8 mouse cellular contexts compared by ENCODE assay signal in genomic region chr3:28780994-28781393, GRCm38 (mm10). TPM values are rescaled to one million over a fixed set of nuclear protein-coding genes. Genes with fewer than 3 reads are reported as not detected.
DNase-seq lines count a peak whose midpoint lies in the region; ATAC-seq and TF ChIP-seq lines count a peak whose summit lies in the region.

Gene Eif5a2 (plus strand): TSS chr3:28781276.

- ATAC-seq in hindbrain, postnatal 0 days = peak; percentile 100

- peak within 1 kb of the TSS; percentile 70 for H3K9ac ChIP-seq in hindbrain, postnatal 0 days (replicated peaks; ENCODE audit: low read length)

- no peak for TF ChIP-seq CTCF in cortical plate, adult 2 months (IDR thresholded peaks at IDR 0.05; ENCODE audit: extremely low read depth, insufficient read depth, low read length)
- no peak for TF ChIP-seq CTCF in hindbrain, postnatal 0 days (IDR thresholded peaks at IDR 0.05; ENCODE audit: low read depth)

- H3K27me3 ChIP-seq in hindbrain, postnatal 0 days (ENCODE audit: insufficient read depth, low read length) = no peaks in the 10 kb centered on the region

- peak within 1 kb of the TSS; percentile 100 for H3K4me2 ChIP-seq in hindbrain, postnatal 0 days (ENCODE audit: low read depth, low read length)

- DNase-seq in adipocyte (ENCODE audit: low spot score) = peak; percentile 85
- peak; percentile 89 for DNase-seq in gastrocnemius, adult 8-10 months (ENCODE audit: low spot score in 2 of 2)
- DNase-seq in hindbrain, postnatal 0 days (ENCODE audit: low spot score) = peak; percentile 98
- DNase-seq in left cerebral cortex, adult 18-20 months (ENCODE audit: low spot score in 2 of 2) = peak; percentile 91 to 94
- DNase-seq in lung, postnatal 4 days = peak; percentile 94 to 95
- peak; percentile 97 for DNase-seq in retina, postnatal 1 day
- peak; percentile 98 for DNase-seq in thymus, postnatal 4 days

- H3K36me3 ChIP-seq in hindbrain, postnatal 0 days (ENCODE audit: insufficient read depth, low read length) = no peaks in the 10 kb centered on the region

- TF ChIP-seq POLR2A in cortical plate, adult 2 months (IDR thresholded peaks at IDR 0.05; ENCODE audit: extremely low read depth, insufficient read depth, low read length) = peak; percentile 30; the same call in 1 of the 2 replicates

- H3K4me3 ChIP-seq in cortical plate, adult 2 months (ENCODE audit: insufficient read depth, low read length) = peak within 1 kb of the TSS; percentile 11
- H3K4me3 ChIP-seq in hindbrain, postnatal 0 days (ENCODE audit: low read length) = peak within 1 kb of the TSS; percentile 83

- no peaks in the 10 kb centered on the region for H3K9me3 ChIP-seq in hindbrain, postnatal 0 days (ENCODE audit: low read length)

- H3K4me1 ChIP-seq in cortical plate, adult 2 months (ENCODE audit: control insufficient read depth, insufficient read depth, low read length) = 0 out of 2 replicates have a peak, but pooled peaks cover 1% of the 10 kb centered on the region
- H3K4me1 ChIP-seq in hindbrain, postnatal 0 days (ENCODE audit: insufficient read depth, low read length) = peaks cover 4% of the 10 kb centered on the region; the same call in 1 of the 2 replicates

- 2% methylated on average over 39 of the region's 46 CpGs for WGBS in hindbrain, postnatal 0 days

- no peak within 1 kb of the TSS for H3K27ac ChIP-seq in cortical plate, adult 2 months (ENCODE audit: insufficient read depth, low read length)
- no peak within 1 kb of the TSS for H3K27ac ChIP-seq in hindbrain, postnatal 0 days

RNA-seq across cellular contexts. Expression of gene Eif5a2, which starts in this region (rescaled TPM):
- 24.6 and 26.2 TPM in 2 replicates for polyA plus RNA-seq in cortical plate, adult 2 months (2012; rRNA removed)
- under 1 TPM; 0.48 to 0.83 (median 0.64) TPM for total RNA-seq in gastrocnemius, adult 8-10 months (2022)
- total RNA-seq in hindbrain, postnatal 0 days (2014; rRNA removed) = 23.9 and 26.9 TPM in 2 replicates
- 10.0 and 10.7 TPM in 2 replicates for polyA plus RNA-seq in hindbrain, postnatal 0 days (2015; fragmentation: Nextera tagmentation; extraction: Ambion mirVana)
- total RNA-seq in left cerebral cortex, adult 18-20 months (2021) = 10 to 100 TPM; 39.4 to 43.3 TPM

Comparison
In these comparisons a context has a peak if more than half of its experiments do, and no peak if none do; other contexts are left out.
1. RNA of gene Eif5a2 (total RNA-seq): 39.4 to 43.3 TPM in left cerebral cortex, adult 18-20 months and 23.9 to 26.9 TPM in hindbrain, postnatal 0 days; 0.48 to 0.83 TPM in gastrocnemius, adult 8-10 months; every median in the first group is over 10 times any median in the second.
2. Peak in DNase-seq in gastrocnemius, adult 8-10 months; RNA of the gene not detected or under 1 TPM.
3. Peak in every context shown above with its lines, with median percentiles within 50 percentile points of each other: DNase-seq.